Mouse (Mus musculus) NIH3T3 (cell line): ENCODE measurements around the gene Stmnd1.
"Not testable (repeated sequence)": the region's sequence is repeated elsewhere in the genome, so short reads cannot be mapped to it uniquely, and the experiment has no call there.

Source experiments
- DNase-seq: peaks from one replicate; pipeline ENCODE4 v3.0.0-alpha.2; 2012; ENCODE audit warnings: low read depth

Gene Stmnd1

GRCm38 (mm10) chr13:46290537-46290936, 17.0 kb downstream of the Stmnd1 start:
- no peak for DNase-seq

- DNase-seq = no peak
Measured at GRCm38 (mm10) chr13:46294365-46294764, 20.8 kb downstream of the Stmnd1 start.

DNA sequence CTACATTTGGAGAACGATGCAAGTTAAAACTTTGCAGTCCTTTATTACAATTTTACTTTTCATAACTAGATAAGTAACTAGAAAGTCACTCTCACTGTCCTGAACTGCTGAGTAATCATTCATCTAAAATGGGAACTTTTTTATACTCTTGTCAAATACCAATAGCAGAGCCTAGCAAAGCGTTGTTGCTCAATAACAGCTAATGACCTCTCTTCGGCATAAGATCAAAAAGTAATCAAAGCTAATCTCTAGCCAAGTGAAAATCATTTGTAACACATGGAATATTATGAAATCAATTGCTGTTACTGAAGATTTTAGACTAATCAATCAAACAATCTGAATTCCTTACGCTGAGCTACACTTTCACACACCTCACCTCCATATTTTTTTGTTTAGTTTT, 24.2 kb downstream of the Stmnd1 start:
- DNase-seq = no peak

- DNase-seq = peak; percentile 78
Measured at GRCm38 (mm10) chr13:46310790-46311189, 37.3 kb downstream of the Stmnd1 start.

DNA sequence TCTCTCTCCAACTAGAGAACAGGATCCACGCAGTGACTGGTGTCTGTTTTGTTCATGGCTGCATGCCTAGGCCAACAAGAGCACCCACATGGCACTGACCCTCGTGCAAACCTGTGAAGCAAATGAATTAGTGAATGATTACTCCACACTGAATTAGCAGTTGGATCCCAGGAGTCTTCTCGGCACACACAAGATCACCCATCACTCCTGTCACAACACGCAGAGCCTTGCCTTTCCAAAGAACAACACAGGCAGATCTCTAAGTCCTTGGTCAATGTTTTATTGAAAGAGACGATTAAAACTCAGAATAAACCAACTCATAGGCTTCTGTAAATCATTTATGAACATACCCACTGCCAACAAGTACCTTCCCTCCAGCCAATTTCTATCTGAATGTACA, 39.7 kb downstream of the Stmnd1 start:
- no peak for DNase-seq

DNA sequence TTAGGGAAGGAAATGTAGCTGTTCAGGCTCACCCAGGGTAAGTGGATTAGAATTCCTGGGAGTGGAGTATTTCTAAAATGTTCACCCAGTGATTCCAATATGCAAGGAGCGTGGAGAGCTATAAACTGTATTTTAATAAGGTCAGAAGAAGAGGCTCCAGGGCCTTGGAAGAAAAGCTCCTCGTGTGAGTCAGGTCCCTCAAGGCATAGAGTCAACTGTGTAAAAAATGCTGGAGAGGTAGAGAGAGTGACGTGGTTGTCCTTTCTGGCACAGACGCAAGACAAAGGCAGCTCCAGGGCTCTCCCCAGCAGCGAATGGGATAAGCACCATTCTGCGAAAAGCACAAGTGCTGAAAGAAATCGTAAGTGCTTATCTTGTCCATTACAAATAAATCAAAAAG, 41.6 kb downstream of the Stmnd1 start:
- no peak for DNase-seq

GRCm38 (mm10) chr13:46326351-46326985, 52.9 kb downstream of the Stmnd1 start:
- DNase-seq = no peak

GRCm38 (mm10) chr13:46335020-46335419, 61.5 kb downstream of the Stmnd1 start:
- no peak for DNase-seq

DNA sequence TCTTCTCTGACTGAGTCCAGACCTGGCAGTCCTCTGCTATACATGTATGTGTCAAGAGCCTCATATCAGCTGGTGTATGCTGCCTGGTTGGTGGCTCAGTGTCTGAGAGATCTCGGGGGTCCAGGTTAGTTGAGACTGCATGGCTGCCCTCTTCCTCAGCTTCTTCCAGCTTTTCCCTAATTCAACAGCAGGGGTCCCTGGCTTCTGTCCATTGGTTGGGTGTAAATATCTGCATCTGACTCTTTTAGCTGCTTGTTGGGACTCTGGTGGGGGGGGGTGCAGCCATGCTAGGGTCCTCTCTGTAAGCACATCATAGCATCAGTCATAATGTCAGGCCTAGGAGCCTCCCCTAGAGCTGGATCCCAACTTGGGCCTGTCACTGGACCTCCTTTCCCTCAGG, 62.8 kb downstream of the Stmnd1 start:
- not testable (repeated sequence) for DNase-seq

DNA sequence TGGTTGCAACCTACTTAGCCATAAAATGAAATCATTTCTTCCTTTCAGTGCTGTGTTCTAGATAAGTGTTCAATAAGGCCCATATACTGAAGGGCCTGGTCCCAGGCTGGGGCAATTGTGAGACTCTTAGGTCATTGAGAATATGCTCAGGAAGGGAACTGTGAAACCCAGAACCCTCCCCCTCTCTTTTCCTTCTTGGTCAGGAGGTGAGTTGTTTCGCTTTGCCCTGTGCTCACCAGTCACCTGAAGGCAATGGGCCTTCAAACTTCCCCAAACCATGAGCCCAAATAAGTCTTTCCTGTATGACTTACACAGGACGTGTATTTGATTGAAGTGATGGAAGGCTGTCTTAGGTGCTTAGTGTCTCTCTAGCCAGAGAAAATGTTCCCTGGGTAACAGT, 64.3 kb downstream of the Stmnd1 start:
- DNase-seq = no peak

DNA sequence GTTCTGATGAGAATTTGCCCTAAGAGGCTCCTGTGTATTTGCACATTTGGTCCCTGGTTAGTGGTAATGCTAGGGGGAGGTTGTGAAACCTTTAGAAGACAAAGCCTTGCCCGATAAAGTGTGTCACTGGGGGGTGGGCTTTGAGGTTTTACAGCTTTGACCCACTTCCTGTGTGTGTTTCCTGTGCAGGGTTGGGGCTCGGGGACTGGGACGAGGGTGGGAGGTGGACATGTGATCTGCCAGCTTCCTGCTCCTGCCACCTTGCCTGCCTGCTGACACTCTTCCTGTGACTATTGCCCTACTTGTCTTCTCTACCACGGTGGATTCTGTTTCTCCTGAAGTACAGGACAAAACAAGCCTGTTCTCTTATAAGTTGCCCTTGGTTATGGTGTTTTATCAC, 66.4 kb downstream of the Stmnd1 start:
- no peak for DNase-seq

GRCm38 (mm10) chr13:46340583-46340982, 67.1 kb downstream of the Stmnd1 start:
- no peak for DNase-seq

- DNase-seq = no peak
Measured at GRCm38 (mm10) chr13:46341419-46341818, 67.9 kb downstream of the Stmnd1 start.

DNA sequence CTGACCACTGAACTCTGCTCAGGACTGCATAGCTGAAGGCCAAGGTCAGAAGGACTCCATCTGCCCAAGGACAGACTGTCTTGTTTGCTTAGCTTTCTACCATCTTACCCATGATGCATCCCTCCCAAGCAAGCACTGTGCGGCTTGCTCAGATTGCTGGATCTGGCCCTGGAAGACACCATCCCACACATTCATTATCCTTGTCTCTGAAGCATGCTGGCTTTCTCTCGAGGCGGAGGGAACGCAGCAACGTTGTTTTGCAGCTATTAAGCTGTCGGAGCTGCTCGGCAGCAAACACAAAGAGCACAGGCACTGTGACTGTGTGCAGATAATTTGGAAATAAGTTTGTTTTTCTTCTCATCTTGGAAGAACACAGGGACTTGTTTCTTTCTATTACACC, 69.7 kb downstream of the Stmnd1 start:
- DNase-seq = no peak

DNA sequence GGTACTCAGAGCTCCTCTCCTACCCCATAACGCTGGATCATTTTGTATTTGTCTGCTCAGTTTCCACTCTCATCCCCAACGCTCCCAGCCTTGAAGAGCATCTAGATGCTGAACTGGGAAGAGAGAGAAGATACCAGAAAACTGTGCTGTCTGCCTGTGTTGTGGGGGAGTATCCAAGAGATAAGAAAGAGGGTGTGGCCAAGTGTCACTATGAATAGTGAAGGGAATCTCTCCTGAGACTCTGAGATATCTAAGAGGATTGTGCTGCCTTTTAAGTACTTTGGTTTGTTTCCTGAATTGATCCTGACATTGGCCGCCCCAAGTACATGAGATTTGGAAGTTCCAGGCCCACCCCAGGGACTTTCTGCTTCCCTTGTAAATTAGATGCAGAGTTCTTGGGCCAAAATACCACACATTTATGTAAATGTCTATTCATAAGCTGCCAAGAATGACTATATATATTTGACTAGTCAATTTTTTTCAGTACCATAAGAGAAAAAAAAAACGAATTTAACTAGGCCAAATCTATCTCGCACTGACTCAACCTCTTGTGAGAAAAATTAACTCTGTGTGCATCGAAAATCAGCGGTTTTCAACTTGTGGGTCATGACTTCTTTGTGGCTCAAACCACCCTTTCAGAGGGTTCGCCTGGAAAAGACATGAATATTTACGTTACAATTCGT, 73.5 kb downstream of the Stmnd1 start:
- peak; percentile 24 for DNase-seq

DNA sequence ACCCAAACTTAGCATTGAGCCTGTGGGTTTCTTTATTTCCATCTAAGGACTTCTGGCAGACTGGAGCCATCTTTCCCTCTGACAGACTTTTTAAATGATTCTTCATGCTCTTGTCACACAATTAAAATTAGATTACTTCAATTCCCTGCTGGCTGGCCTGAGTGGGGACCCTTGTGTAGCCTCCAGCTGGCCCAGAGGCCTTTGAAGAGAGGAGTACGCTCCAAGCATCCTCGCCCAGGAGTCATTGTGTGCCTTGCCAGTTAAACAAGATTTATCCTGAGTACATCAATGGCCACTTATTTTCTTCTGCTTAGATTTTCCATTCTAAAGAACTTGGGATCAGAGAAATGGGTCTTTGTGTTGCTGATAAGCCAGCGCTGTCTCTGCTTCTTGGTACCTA, 76.1 kb downstream of the Stmnd1 start:
- no peak for DNase-seq
